Mouse (Mus musculus): ENCODE results near the gene Micu2. TPM values are rescaled to one million over a fixed set of nuclear protein-coding genes. Genes with fewer than 3 reads are reported as not detected.

The Micu2 gene
- polyA plus RNA-seq, 1 experiment from 2014 or later: 72.0 TPM

DNA sequence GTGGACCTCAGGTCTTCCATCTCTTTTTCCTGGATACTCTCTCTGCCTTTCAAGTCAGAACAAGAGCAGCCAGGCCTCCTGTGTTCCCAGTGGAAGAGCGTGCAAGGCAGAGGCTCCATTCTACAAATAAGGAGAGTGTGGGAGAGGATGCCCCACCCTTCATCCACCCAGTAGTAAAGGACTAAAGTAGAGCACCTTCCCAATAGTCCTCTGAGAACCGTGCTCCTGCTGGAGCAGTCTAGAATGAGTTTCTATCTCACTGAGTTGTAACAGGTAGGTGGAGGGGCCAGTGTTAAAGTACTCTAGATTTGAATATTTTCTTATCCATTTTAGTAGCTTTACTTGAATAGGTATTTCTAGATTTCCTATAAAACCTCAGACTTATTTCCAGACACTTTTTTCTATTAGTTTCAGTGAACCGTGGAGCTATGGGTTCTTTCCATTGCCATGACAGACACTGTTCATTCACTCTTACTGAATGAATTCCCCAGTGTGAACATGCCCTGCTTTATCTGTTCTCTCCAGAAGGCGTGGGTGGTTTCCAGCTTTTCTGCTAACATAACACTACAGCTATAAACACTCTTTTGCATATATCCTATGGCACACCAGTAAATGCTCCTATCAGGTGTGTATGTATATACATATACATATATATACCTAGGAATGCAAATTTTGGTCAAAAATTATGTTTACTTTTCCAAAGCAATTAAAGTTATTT is 31.8 kb downstream of the Micu2 start:
- Histone ChIP-seq H3K27me3 (ENCODE audit: control insufficient read depth, insufficient read depth, low read length) (no peaks in the 10 kb centered on the region), H3K9ac (ENCODE audit: low read length) (no peak overlapping the region), H3K4me1 (ENCODE audit: control insufficient read depth in 2 of 2, insufficient read depth in 2 of 2, low read length in 2 of 2) (peaks cover 2 to 3% of the 10 kb centered on the region in 2 experiments; a peak in 2 of 4 replicates), H3K9me3 (ENCODE audit: control insufficient read depth, low read length) (no peaks in the 10 kb centered on the region), H3K4me3 (ENCODE audit: control insufficient read depth in 1 of 2, insufficient read depth in 1 of 2, low read depth in 1 of 2, low read length in 2 of 2) (no peak overlapping the region), H3K36me3 (ENCODE audit: control insufficient read depth, insufficient read depth, low read length) (peaks cover 30% of the 10 kb centered on the region), H3K27ac (replicated peaks in 1 of 2; ENCODE audit: control insufficient read depth in 1 of 2, insufficient read depth in 1 of 2, low read depth in 2 of 2, low read length in 2 of 2) (no peak overlapping the region), H3K4me2 (ENCODE audit: low read length) (no peak overlapping the region)
- no peak for ATAC-seq (ENCODE audit: insufficient number of reproducible peaks, insufficient read depth, low FRiP score, low read depth)
- 72% methylated on average over 4 of the region's 4 CpGs for WGBS

DNA sequence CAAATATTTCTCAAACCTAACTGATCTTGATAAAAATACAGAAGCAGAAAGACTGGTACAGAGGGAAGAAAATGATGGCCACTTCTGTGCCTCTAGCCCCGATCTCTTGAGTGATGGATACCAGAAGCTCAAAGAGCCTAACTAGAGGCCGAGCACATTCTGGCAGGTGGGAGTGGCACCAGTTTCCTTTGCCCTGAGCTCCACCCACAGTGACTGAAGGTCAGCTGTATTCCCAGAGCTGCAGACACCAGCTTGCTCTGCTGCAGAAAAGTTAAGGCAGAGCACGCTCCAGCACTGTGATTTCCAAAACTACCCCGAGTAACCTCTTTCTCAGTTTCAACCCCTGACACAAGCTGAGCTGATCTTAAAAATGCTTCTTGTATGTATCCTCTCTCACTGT is 37.2 kb downstream of the Micu2 start:
- Histone ChIP-seq H3K9ac (ENCODE audit: low read length) (no peak overlapping the region), H3K27ac (replicated peaks in 1 of 2; ENCODE audit: control insufficient read depth in 1 of 2, insufficient read depth in 1 of 2, low read depth in 2 of 2, low read length in 2 of 2) (no peak overlapping the region), H3K4me3 (ENCODE audit: control insufficient read depth in 1 of 2, insufficient read depth in 1 of 2, low read depth in 1 of 2, low read length in 2 of 2) (no peak overlapping the region), H3K27me3 (ENCODE audit: control insufficient read depth, insufficient read depth, low read length) (no peaks in the 10 kb centered on the region), H3K4me2 (ENCODE audit: low read length) (no peak overlapping the region), H3K4me1 (ENCODE audit: control insufficient read depth in 2 of 2, insufficient read depth in 2 of 2, low read length in 2 of 2) (peaks cover 2 to 10% of the 10 kb centered on the region in 2 experiments; a peak in 2 of 4 replicates), H3K36me3 (ENCODE audit: control insufficient read depth, insufficient read depth, low read length) (peaks cover 11% of the 10 kb centered on the region; the same call in 1 of the 2 replicates), H3K9me3 (ENCODE audit: control insufficient read depth, low read length) (no peaks in the 10 kb centered on the region)
- WGBS: 20% methylated on average over 4 of the region's 4 CpGs
- no peak for ATAC-seq (ENCODE audit: insufficient number of reproducible peaks, insufficient read depth, low FRiP score, low read depth)

DNA sequence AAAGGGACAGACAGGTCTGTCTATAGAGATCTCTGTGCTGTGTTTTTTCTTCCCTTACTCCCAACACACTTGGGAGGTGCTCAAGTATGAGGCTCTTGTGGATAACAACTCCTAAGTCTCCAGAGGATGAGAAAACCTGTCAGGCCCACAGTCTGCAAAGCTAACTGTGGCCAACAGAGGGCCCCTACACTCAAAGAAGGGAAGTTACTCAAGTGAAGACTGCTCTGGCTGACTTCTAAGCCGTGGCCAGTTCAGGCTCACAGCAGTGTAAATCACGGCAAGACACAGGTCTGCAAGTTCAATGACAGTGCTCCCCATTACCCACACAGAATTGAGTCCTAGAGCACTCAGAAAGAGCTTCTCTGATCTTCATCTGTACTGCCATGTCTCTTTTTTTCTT is 48.0 kb downstream of the Micu2 start:
- 34% methylated on average over 2 of the region's 2 CpGs for WGBS

DNA sequence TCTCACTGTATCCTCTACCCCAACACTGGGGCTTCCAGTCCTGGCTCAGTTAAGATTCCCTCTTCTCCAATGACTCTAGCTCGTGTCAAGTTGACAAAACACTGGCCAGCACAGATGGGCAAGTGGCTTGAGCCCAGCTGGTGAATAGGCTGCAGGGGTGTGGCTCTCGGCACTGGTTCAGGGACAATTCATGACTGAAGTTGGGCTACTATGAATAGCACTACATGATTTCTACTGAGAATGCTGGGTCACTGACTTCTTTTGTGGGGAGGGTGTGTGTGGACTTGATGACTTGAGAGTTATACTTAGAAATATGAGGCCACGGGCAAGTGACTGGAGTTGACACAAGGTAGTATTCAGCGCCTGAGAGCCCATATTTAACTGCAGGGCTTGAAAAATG is 53.2 kb downstream of the Micu2 start:
- Histone ChIP-seq H3K9me3 (ENCODE audit: control insufficient read depth, low read length) (no peaks in the 10 kb centered on the region), H3K27me3 (ENCODE audit: control insufficient read depth, insufficient read depth, low read length) (no peaks in the 10 kb centered on the region), H3K9ac (ENCODE audit: low read length) (no peak overlapping the region), H3K27ac (replicated peaks in 1 of 2; ENCODE audit: control insufficient read depth in 1 of 2, insufficient read depth in 1 of 2, low read depth in 2 of 2, low read length in 2 of 2) (peak overlapping the region; percentile 55 to 74), H3K4me1 (ENCODE audit: control insufficient read depth in 2 of 2, insufficient read depth in 2 of 2, low read length in 2 of 2) (peaks cover 6 to 12% of the 10 kb centered on the region in 2 experiments), H3K4me2 (ENCODE audit: low read length) (no peak overlapping the region; the same call in 1 of the 2 replicates), H3K4me3 (ENCODE audit: control insufficient read depth in 1 of 2, insufficient read depth in 1 of 2, low read depth in 1 of 2, low read length in 2 of 2) (no peak overlapping the region), H3K36me3 (ENCODE audit: control insufficient read depth, insufficient read depth, low read length) (peaks cover 36% of the 10 kb centered on the region)
- ATAC-seq (ENCODE audit: insufficient number of reproducible peaks, insufficient read depth, low FRiP score, low read depth): peak; percentile 54
- WGBS: 29% methylated on average over 4 of the region's 4 CpGs

More for the DNA sequence above, 48.0 kb downstream of the Micu2 start:
- Histone ChIP-seq H3K4me3 (ENCODE audit: control insufficient read depth in 1 of 2, insufficient read depth in 1 of 2, low read depth in 1 of 2, low read length in 2 of 2) (no peak overlapping the region), H3K9me3 (ENCODE audit: control insufficient read depth, low read length) (no peaks in the 10 kb centered on the region), H3K9ac (ENCODE audit: low read length) (no peak overlapping the region), H3K4me2 (ENCODE audit: low read length) (no peak overlapping the region), H3K27me3 (ENCODE audit: control insufficient read depth, insufficient read depth, low read length) (no peaks in the 10 kb centered on the region), H3K27ac (replicated peaks in 1 of 2; ENCODE audit: control insufficient read depth in 1 of 2, insufficient read depth in 1 of 2, low read depth in 2 of 2, low read length in 2 of 2) (no peak overlapping the region), H3K4me1 (ENCODE audit: control insufficient read depth in 2 of 2, insufficient read depth in 2 of 2, low read length in 2 of 2) (peaks cover 3 to 5% of the 10 kb centered on the region in 2 experiments), H3K36me3 (ENCODE audit: control insufficient read depth, insufficient read depth, low read length) (peaks cover 17% of the 10 kb centered on the region)
- ATAC-seq (ENCODE audit: insufficient number of reproducible peaks, insufficient read depth, low FRiP score, low read depth): no peak

DNA sequence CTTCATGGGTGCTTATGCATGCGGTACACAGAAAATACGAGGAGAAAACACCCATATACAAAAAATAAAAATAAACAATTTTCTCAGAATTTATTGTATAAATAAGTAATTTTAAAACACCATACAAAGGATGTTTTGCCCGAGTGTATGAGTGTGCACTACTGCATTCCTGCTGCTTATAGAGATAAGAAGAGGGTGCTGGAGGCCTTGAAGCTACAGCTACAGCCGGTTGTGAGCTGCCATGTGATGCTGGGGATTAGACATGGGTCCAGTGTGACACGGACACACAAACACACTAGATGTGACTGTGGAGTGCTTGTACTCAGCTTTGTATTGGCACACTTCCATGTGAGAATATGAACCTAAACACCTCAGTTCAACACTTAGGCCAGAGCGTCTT is 61.8 kb downstream of the Micu2 start:
- Histone ChIP-seq H3K9me3 (ENCODE audit: control insufficient read depth, low read length) (no peaks in the 10 kb centered on the region), H3K27me3 (ENCODE audit: control insufficient read depth, insufficient read depth, low read length) (no peaks in the 10 kb centered on the region), H3K4me2 (ENCODE audit: low read length) (no peak overlapping the region), H3K27ac (replicated peaks in 1 of 2; ENCODE audit: control insufficient read depth in 1 of 2, insufficient read depth in 1 of 2, low read depth in 2 of 2, low read length in 2 of 2) (no peak overlapping the region), H3K36me3 (ENCODE audit: control insufficient read depth, insufficient read depth, low read length) (peaks cover 20% of the 10 kb centered on the region), H3K9ac (ENCODE audit: low read length) (no peak overlapping the region), H3K4me3 (ENCODE audit: control insufficient read depth in 1 of 2, insufficient read depth in 1 of 2, low read depth in 1 of 2, low read length in 2 of 2) (no peak overlapping the region), H3K4me1 (ENCODE audit: control insufficient read depth in 2 of 2, insufficient read depth in 2 of 2, low read length in 2 of 2) (peaks cover 0 to 9% of the 10 kb centered on the region in 2 experiments; a peak in 3 of 4 replicates)
- ATAC-seq (ENCODE audit: insufficient number of reproducible peaks, insufficient read depth, low FRiP score, low read depth): no peak
- 74% methylated on average over 6 of the region's 6 CpGs for WGBS

DNA sequence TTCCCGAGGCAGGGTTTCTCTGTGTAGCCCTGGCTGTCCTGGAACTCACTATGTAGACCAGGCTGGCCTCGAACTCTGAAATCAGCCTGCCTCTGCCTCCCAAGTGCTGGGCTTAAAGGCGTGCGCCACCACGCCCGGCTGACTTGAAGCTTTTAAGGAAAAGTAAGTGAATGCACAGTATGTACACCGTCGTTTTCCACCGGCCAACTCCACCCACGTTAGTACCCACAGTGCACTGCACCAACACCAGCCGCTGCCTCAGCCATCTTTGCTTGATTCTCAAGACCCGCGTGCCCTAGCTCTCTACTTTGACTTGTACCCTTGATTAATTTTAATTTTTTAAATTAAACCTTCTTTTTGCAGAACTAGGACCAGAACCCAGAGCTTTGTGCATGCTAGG is 64.4 kb downstream of the Micu2 start:
- H3K4me2 ChIP-seq (ENCODE audit: low read length): no peak overlapping the region
- H3K9me3 ChIP-seq (ENCODE audit: control insufficient read depth, low read length): no peaks in the 10 kb centered on the region
- peaks cover 0 to 9% of the 10 kb centered on the region in 2 experiments; a peak in 3 of 4 replicates for H3K4me1 ChIP-seq (ENCODE audit: control insufficient read depth in 2 of 2, insufficient read depth in 2 of 2, low read length in 2 of 2)
- 97% methylated on average over 13 of the region's 13 CpGs for WGBS
- no peak overlapping the region for H3K4me3 ChIP-seq (ENCODE audit: control insufficient read depth in 1 of 2, insufficient read depth in 1 of 2, low read depth in 1 of 2, low read length in 2 of 2)
- H3K27ac ChIP-seq (replicated peaks in 1 of 2; ENCODE audit: control insufficient read depth in 1 of 2, insufficient read depth in 1 of 2, low read depth in 2 of 2, low read length in 2 of 2): no peak overlapping the region
- no peak for ATAC-seq (ENCODE audit: insufficient number of reproducible peaks, insufficient read depth, low FRiP score, low read depth)
- H3K36me3 ChIP-seq (ENCODE audit: control insufficient read depth, insufficient read depth, low read length): peaks cover 26% of the 10 kb centered on the region
- H3K9ac ChIP-seq (ENCODE audit: low read length): no peak overlapping the region
- H3K27me3 ChIP-seq (ENCODE audit: control insufficient read depth, insufficient read depth, low read length): no peaks in the 10 kb centered on the region

DNA sequence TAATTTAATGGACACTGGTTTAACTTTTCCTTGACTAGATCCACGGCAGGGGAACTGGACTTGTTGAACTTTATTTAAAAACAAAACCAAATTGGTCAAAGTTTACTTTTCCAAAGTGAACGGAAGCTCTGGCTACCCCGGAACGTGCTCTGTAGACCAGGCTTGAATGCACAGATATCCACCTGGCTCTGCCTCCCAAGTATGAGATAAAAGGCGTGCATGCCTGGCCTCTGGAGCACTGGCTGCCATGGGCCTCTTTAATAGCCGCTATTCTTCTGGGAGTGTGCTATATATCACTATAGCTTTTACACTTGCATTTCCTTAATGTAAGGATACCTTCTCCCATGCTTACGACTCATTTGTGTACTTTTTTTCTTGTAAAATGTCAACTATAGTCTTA is 65.5 kb downstream of the Micu2 start:
- no peak overlapping the region for H3K4me3 ChIP-seq (ENCODE audit: control insufficient read depth in 1 of 2, insufficient read depth in 1 of 2, low read depth in 1 of 2, low read length in 2 of 2)
- H3K4me2 ChIP-seq (ENCODE audit: low read length): no peak overlapping the region
- 52% methylated on average over 7 of the region's 7 CpGs for WGBS
- H3K36me3 ChIP-seq (ENCODE audit: control insufficient read depth, insufficient read depth, low read length): peaks cover 26% of the 10 kb centered on the region
- no peak overlapping the region; a peak in 1 of 4 replicates for H3K27ac ChIP-seq (replicated peaks in 1 of 2; ENCODE audit: control insufficient read depth in 1 of 2, insufficient read depth in 1 of 2, low read depth in 2 of 2, low read length in 2 of 2)
- H3K9me3 ChIP-seq (ENCODE audit: control insufficient read depth, low read length): no peaks in the 10 kb centered on the region
- ATAC-seq (ENCODE audit: insufficient number of reproducible peaks, insufficient read depth, low FRiP score, low read depth): no peak
- no peaks in the 10 kb centered on the region for H3K27me3 ChIP-seq (ENCODE audit: control insufficient read depth, insufficient read depth, low read length)
- H3K9ac ChIP-seq (ENCODE audit: low read length): no peak overlapping the region
- H3K4me1 ChIP-seq (ENCODE audit: control insufficient read depth in 2 of 2, insufficient read depth in 2 of 2, low read length in 2 of 2): peaks cover 0 to 9% of the 10 kb centered on the region in 2 experiments; a peak in 3 of 4 replicates
